Mouse (Mus musculus) erythroblast, embryonic 14.5 days (primary cell): ENCODE measurements around the gene Nedd4.

Experiments
- GATA1 ChIP-seq: IDR thresholded peaks from 2 replicates; pipeline ENCODE4 v1.6.1; 2012; ENCODE audit warnings: low read length, inconsistent platforms, mixed read lengths
- TAL1 ChIP-seq: IDR thresholded peaks from 3 replicates; pipeline ENCODE4 v1.6.1; 2012; ENCODE audit warnings: low read length, inconsistent platforms, mixed read lengths

DNA sequence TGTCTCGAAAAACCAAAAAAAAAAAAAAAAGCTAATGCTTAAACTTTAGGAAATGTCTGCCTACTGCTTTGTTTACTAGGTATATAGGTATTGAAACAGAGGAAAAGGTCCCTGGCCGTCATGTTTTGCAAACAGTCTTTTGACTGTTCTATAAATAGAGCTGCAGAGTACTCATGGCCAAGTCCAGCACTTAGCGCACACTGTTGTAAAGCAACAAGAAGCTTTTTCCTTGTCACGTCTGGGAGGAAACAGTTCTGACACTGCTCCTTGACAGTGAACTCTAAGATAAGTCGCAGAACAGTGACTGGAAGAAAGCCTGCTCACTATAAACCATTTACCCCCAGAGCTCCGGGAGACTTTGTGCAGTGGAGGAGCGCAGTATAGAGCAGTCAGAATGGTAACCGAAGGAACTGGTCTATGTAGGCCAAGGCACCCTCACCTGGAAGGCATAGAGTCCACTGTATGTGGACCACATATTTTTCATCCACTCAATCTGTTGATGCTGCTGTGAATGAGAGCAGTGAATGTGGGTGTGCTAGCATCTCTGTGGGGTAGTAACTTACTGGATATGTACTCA lies 19.6 kb downstream of the Nedd4 start:
- TF ChIP-seq GATA1 (no peak), TAL1 (no peak)
